Mouse (Mus musculus) colon, adult 2 months (tissue): ENCODE data around the gene Manbal. TPM values are rescaled to one million over a fixed set of nuclear protein-coding genes. Genes with fewer than 3 reads are reported as not detected.

Source experiments
- polyA plus RNA-seq: library from polyadenylated mRNA; depleted of rRNA; stranded (reverse); fragments of >200 nt; gene quantifications from 2 replicates; pipeline ENCODE4 v1.2.3, GENCODE M21; 2012; rRNA removed

The Manbal gene
- 81.6 and 83.3 TPM in 2 replicates for polyA plus RNA-seq

GRCm38 (mm10) chr2:157367184-157367893 lies at the start of gene Manbal:
Manbal (plus strand) TSS chr2:157367594.

DNA sequence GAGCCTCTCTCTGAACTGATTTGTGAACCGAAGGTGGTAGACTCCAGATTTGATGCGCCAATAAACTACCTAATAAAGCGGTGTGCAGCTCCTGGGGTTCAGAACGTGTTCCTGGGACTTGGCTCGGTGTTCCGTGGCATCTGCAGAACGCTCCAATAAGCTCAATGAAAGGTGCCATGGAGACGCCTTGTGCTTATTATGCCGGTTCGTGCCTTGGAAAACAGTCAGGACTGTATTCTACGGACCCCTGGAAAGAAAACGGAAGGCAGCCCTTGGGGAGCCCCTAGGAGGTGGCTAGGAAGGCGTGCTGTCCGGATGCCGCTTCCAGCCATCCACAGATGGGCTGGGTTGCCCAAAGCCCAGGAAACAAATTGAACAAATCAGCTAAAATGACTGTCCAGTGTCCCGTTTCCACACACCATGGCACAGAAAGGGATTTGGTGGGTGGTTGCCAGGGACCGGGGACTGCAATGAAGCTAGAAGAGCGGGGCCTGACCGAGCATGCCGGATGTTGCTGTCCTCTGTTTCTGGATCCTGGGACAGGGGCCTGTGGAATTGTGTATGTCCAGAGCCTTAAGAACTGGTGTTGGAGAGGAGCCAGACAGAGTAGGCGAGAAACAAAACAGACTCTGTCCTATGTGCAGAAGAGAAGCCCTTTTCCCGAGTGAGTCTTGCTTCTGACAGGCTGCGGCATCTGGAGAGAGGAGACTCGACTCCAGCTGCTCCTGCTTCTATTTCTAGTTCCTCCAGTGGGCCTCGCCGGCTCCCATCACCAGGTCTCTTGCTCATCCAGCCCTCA lies 19.8 kb upstream of the Manbal start, which contains the start of gene Ghrh:
Ghrh (minus strand) TSS at position 146 of the 799 bp plus-strand sequence.

DNA sequence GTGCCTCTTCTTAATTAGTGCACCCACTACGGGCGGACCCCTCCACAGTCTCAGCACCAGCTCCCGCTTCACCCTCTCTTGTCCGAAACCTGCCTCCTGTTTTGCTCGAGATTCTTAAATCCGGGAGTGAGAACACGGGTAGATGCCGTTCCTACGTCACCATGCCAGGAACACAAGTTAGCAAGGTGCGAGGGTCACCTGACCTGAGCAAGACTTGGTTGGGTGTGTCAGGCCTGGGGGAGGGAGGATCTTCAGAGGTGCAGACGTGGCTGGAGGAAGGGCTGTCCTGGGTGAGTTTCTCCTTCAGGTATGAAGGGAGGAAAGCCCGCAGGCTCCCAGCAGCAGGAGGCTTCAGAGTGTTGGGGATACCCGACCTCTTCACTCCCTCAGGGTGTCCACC lies 50.8 kb downstream of the Manbal start, which contains the start of gene Src:
Src (plus strand) TSS at position 239 of the 400 bp plus-strand sequence.

Other genes with a start within 250 kb of the Manbal start
- gene Samhd1, start 232.3 kb upstream of the Manbal start, polyA plus RNA-seq = 32.8 and 33.3 TPM in 2 replicates
- 6.4 and 7.1 TPM in 2 replicates for gene Rbl1, start 163.1 kb upstream of the Manbal start, polyA plus RNA-seq
- gene Rpn2, start 88.6 kb upstream of the Manbal start, polyA plus RNA-seq = 230 and 238 TPM in 2 replicates
- 0.12 and 0.16 TPM in 2 replicates for gene Mroh8, start 88.0 kb upstream of the Manbal start, polyA plus RNA-seq
- not detected in 2 replicates for gene Ghrh, start 20.1 kb upstream of the Manbal start, polyA plus RNA-seq
- gene Src, start 50.9 kb downstream of the Manbal start, polyA plus RNA-seq = 119 and 148 TPM in 2 replicates
- gene Nnat, start 192.5 kb downstream of the Manbal start, polyA plus RNA-seq = 28.2 and 31.8 TPM in 2 replicates
- 43.6 and 50.8 TPM in 2 replicates for gene Blcap, start 203.7 kb downstream of the Manbal start, polyA plus RNA-seq